Mouse (Mus musculus): ENCODE results near the gene Pced1b.

Pced1b gene

GRCm38 (mm10) chr15:97400866-97401265 lies 154.0 kb downstream of the Pced1b start:
- DNase-seq (ENCODE audit: low spot score): no peak

- DNase-seq (ENCODE audit: low spot score): no peak
These were observed 157.6 kb downstream of the Pced1b start for GRCm38 (mm10) chr15:97404483-97404882.

- DNase-seq (ENCODE audit: low spot score): no peak
These were observed 158.1 kb downstream of the Pced1b start for GRCm38 (mm10) chr15:97404998-97405397.

- DNase-seq (ENCODE audit: low spot score): no peak
These were observed 159.2 kb downstream of the Pced1b start for GRCm38 (mm10) chr15:97406105-97406504.

- DNase-seq (ENCODE audit: low spot score): no peak
These were observed 160.9 kb downstream of the Pced1b start for GRCm38 (mm10) chr15:97407496-97408454.

- DNase-seq (ENCODE audit: low spot score): no peak
These were observed 164.2 kb downstream of the Pced1b start for GRCm38 (mm10) chr15:97411136-97411535.

GRCm38 (mm10) chr15:97411671-97412070 lies 164.8 kb downstream of the Pced1b start:
- no peak for DNase-seq (ENCODE audit: low spot score)

- DNase-seq (ENCODE audit: low spot score): no peak
These were observed 165.4 kb downstream of the Pced1b start for GRCm38 (mm10) chr15:97412308-97412707.

- DNase-seq (ENCODE audit: low spot score): no peak
These were observed 166.0 kb downstream of the Pced1b start for GRCm38 (mm10) chr15:97412861-97413260.

GRCm38 (mm10) chr15:97414718-97415413 lies 168.0 kb downstream of the Pced1b start:
- DNase-seq (ENCODE audit: low spot score): no peak

GRCm38 (mm10) chr15:97415426-97415946 lies 168.6 kb downstream of the Pced1b start:
- no peak for DNase-seq (ENCODE audit: low spot score)

- DNase-seq (ENCODE audit: low spot score): no peak
These were observed 173.4 kb downstream of the Pced1b start for GRCm38 (mm10) chr15:97420292-97420691.

- DNase-seq (ENCODE audit: low spot score): no peak
These were observed 174.6 kb downstream of the Pced1b start for GRCm38 (mm10) chr15:97421533-97421932.

- DNase-seq (ENCODE audit: low spot score): no peak
These were observed 175.5 kb downstream of the Pced1b start for GRCm38 (mm10) chr15:97422212-97422944.

GRCm38 (mm10) chr15:97424375-97424774 lies 177.5 kb downstream of the Pced1b start:
- no peak for DNase-seq (ENCODE audit: low spot score)

- no peak for DNase-seq (ENCODE audit: low spot score)
These were observed 178.1 kb downstream of the Pced1b start for GRCm38 (mm10) chr15:97424961-97425360.

- no peak for DNase-seq (ENCODE audit: low spot score)
These were observed 182.4 kb downstream of the Pced1b start for GRCm38 (mm10) chr15:97429201-97429900.

GRCm38 (mm10) chr15:97431533-97431932 lies 184.6 kb downstream of the Pced1b start:
- no peak for DNase-seq (ENCODE audit: low spot score)

GRCm38 (mm10) chr15:97432221-97432620 lies 185.3 kb downstream of the Pced1b start:
- no peak for DNase-seq (ENCODE audit: low spot score)
